Mouse (Mus musculus): ENCODE data around the gene Zranb1. TPM values are rescaled to one million over a fixed set of nuclear protein-coding genes. Genes with fewer than 3 reads are reported as not detected.

Gene Zranb1
- total and polyA plus RNA-seq, 3 experiments = 11.3 to 17.6 (median 11.6) TPM

DNA sequence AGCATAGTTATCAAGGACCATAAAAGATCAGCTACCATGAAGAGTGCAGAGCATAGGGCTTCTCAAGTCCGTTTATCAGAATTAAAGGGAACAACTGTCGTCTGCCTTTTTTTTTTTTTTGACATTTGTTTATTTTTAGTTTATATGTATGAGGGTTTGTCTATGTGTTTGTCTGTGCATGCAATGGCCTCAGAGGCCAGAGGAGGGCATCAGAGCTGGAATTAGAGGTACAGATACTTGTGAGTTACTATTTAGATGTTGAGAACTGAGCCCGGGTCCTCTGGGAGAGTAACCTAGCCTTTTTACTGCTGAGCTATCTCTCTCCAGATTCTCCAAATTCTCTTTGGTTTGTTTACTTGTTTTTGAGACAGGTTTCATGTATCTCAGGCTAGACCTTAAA, 27.1 kb upstream of the Zranb1 start:
- dilution Hi-C loops (cut with MboI; ENCODE audit: extremely low pct_ligation_motif_present, extremely low pct_unique_long_range_greater_than_20kb, low sequenced_read_pairs) (no loop called here), in situ Hi-C loops (cut with MboI; ENCODE audit: low pct_ligation_motif_present, low pct_unique_long_range_greater_than_20kb, low sequenced_read_pairs) (no loop called here)
- Histone ChIP-seq H3K27ac (ENCODE audit: insufficient read depth, low read depth) (no peak overlapping the region), H3K79me2 (replicated peaks; ENCODE audit: control insufficient read depth, extremely low read depth, insufficient read depth, poor library complexity, severe bottlenecking) (no peaks in the 10 kb centered on the region), H3K9ac (ENCODE audit: insufficient read depth, low read depth) (no peak overlapping the region), H3K9me3 (replicated peaks; ENCODE audit: low read length) (peaks cover 16% of the 10 kb centered on the region), H3K36me3 (replicated peaks in 1 of 2; ENCODE audit: control insufficient read depth in 1 of 2, insufficient read depth in 1 of 2, low read length in 1 of 2) (no peaks in the 10 kb centered on the region), H3K4me1 (ENCODE audit: control insufficient read depth in 1 of 2, insufficient read depth in 2 of 2) (no peaks in the 10 kb centered on the region), H3K4me3 (replicated peaks in 1 of 3; ENCODE audit: low read depth in 2 of 3, low read length in 2 of 3, poor library complexity in 1 of 3) (no peak overlapping the region), H3K4me2 (ENCODE audit: insufficient read depth, low read depth, poor library complexity, severe bottlenecking) (no peak overlapping the region), H3K27me3 (replicated peaks) (peaks cover 12% of the 10 kb centered on the region)
- TF ChIP-seq TBP (conservative IDR thresholded peaks at IDR 0.05; ENCODE audit: low read depth, low read length) (no peak), SMC3 (IDR thresholded peaks at IDR 0.05; ENCODE audit: low read depth, low read length) (peak; percentile 32), USF2 (conservative IDR thresholded peaks at IDR 0.05; ENCODE audit: low read depth, low read length) (no peak), ETS1 (conservative IDR thresholded peaks at IDR 0.05; ENCODE audit: low read depth, low read length) (no peak), RAD21 (IDR thresholded peaks at IDR 0.05; ENCODE audit: low read depth, low read length) (peak; percentile 5), CTCF (conservative IDR thresholded peaks at IDR 0.05 in 1 of 2, IDR thresholded peaks at IDR 0.05 in 1 of 2; ENCODE audit: low read depth in 2 of 2, low read length in 2 of 2) (peak in 1 of 2 experiments; percentile 32; a peak in 2 of 4 replicates)
- no peak for DNase-seq (ENCODE audit: extremely low read depth)

DNA sequence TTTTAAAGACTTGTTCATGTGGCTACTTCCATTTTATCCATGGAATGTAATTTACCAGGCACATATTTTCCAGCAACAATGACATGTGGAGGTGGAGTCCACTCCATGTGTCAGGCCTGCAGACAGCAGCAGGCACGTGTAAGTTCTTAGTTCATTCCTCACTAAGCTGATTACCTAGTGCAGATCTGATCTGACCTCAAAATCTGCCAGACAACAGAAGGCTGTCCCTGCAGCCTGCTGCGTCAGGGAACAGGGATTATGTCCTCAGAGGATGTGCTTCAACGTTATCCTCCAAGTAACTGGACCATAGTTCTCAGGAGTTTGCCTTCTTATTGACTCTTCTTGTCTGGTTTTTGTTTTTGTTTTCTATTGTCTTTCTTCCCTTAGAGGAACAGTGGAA, 9.0 kb upstream of the Zranb1 start:
- Histone ChIP-seq H3K4me3 (replicated peaks in 1 of 3; ENCODE audit: low read depth in 2 of 3, low read length in 2 of 3, poor library complexity in 1 of 3) (no peak overlapping the region), H3K27ac (ENCODE audit: insufficient read depth, low read depth) (no peak overlapping the region), H3K4me1 (ENCODE audit: control insufficient read depth in 1 of 2, insufficient read depth in 2 of 2) (no peaks in the 10 kb centered on the region), H3K9ac (ENCODE audit: insufficient read depth, low read depth) (no peak overlapping the region), H3K27me3 (replicated peaks) (peaks cover 3% of the 10 kb centered on the region), H3K4me2 (ENCODE audit: insufficient read depth, low read depth, poor library complexity, severe bottlenecking) (no peak overlapping the region), H3K79me2 (replicated peaks; ENCODE audit: control insufficient read depth, extremely low read depth, insufficient read depth, poor library complexity, severe bottlenecking) (no peaks in the 10 kb centered on the region), H3K36me3 (replicated peaks in 1 of 2; ENCODE audit: control insufficient read depth in 1 of 2, insufficient read depth in 1 of 2, low read length in 1 of 2) (no peaks in the 10 kb centered on the region), H3K9me3 (replicated peaks; ENCODE audit: low read length) (peaks cover 8% of the 10 kb centered on the region)
- no peak for TF ChIP-seq ELF1 (IDR thresholded peaks at IDR 0.05; ENCODE audit: low read depth, low read length)
- no peak for TF ChIP-seq RAD21 (IDR thresholded peaks at IDR 0.05; ENCODE audit: low read depth, low read length)
- TF ChIP-seq NELFE (IDR thresholded peaks at IDR 0.05; ENCODE audit: low read depth, low read length) = no peak
- no peak for TF ChIP-seq MAFK (IDR thresholded peaks at IDR 0.05; ENCODE audit: insufficient replicate concordance, low read length)
- TF ChIP-seq MAZ (IDR thresholded peaks at IDR 0.05; ENCODE audit: low read depth, low read length) = no peak
- no peak for TF ChIP-seq PAX5 (IDR thresholded peaks at IDR 0.05; ENCODE audit: low read length)
- no peak for TF ChIP-seq ZKSCAN1 (IDR thresholded peaks at IDR 0.05; ENCODE audit: borderline replicate concordance, low read depth, low read length)
- no peak for TF ChIP-seq RCOR1 (conservative IDR thresholded peaks at IDR 0.05; ENCODE audit: low read depth, low read length)
- no peak for TF ChIP-seq MXI1 (IDR thresholded peaks at IDR 0.05; ENCODE audit: low read depth, low read length)
- no peak for TF ChIP-seq UBTF (IDR thresholded peaks at IDR 0.05; ENCODE audit: low read depth, low read length)
- TF ChIP-seq TCF12 (IDR thresholded peaks at IDR 0.05; ENCODE audit: low read depth, low read length) = no peak
- TF ChIP-seq EP300 (IDR thresholded peaks at IDR 0.05; ENCODE audit: low read length) = no peak
- no peak for TF ChIP-seq IRF4 (IDR thresholded peaks at IDR 0.05; ENCODE audit: low read depth, low read length)
- no peak for TF ChIP-seq USF1 (IDR thresholded peaks at IDR 0.05; ENCODE audit: low read depth, low read length)
- no peak for TF ChIP-seq KAT2A (IDR thresholded peaks at IDR 0.05; ENCODE audit: insufficient replicate concordance, low read length)
- TF ChIP-seq E2F4 (IDR thresholded peaks at IDR 0.05; ENCODE audit: insufficient replicate concordance, low read depth, low read length) = no peak
- in situ Hi-C loops (cut with MboI; ENCODE audit: low pct_ligation_motif_present, low pct_unique_long_range_greater_than_20kb, low sequenced_read_pairs) (no loop called here), dilution Hi-C loops (cut with MboI; ENCODE audit: extremely low pct_ligation_motif_present, extremely low pct_unique_long_range_greater_than_20kb, low sequenced_read_pairs) (no loop called here)
- no peak for DNase-seq (ENCODE audit: extremely low read depth)
